Mouse (Mus musculus) kidney, postnatal 0 days (tissue): ENCODE measurements around the gene Whamm. TPM values are rescaled to one million over a fixed set of nuclear protein-coding genes. Genes with fewer than 3 reads are reported as not detected.

Experiments
- ATAC-seq: fragments of 200-750 bp; cut with Nextera tagmentation; replicated peaks from 2 replicates; pipeline ENCODE4 v1.8.0; 2017; ENCODE audit warnings: low read depth, moderate number of reproducible peaks, moderate TSS enrichment, moderate library complexity; ENCODE audit not compliant: low FRiP score
- DNase-seq: peaks from one replicate; pipeline ENCODE4 v3.0.0-alpha.2; 2016; ENCODE audit warnings: low spot score
- H3K27ac ChIP-seq: fragments of 300-500 bp; sonication (generic); 2 replicates; pipeline ENCODE4 v1.5.1; 2014; ENCODE audit warnings: mild to moderate bottlenecking
- H3K27me3 ChIP-seq: fragments of 300-500 bp; sonication (generic); 2 replicates; pipeline ENCODE4 v1.6.1; 2014; ENCODE audit warnings: low read length, mixed read lengths; ENCODE audit not compliant: insufficient read depth
- H3K36me3 ChIP-seq: fragments of 300-500 bp; sonication (generic); 2 replicates; pipeline ENCODE4 v1.6.1; 2014; ENCODE audit warnings: low read length, mixed read lengths; ENCODE audit not compliant: insufficient read depth
- H3K4me1 ChIP-seq: fragments of 300-500 bp; sonication (generic); replicated peaks from 2 replicates; pipeline ENCODE4 v1.6.1; 2014; ENCODE audit warnings: antibody characterized with exemption, low read length, mixed read lengths; ENCODE audit not compliant: insufficient read depth
- H3K4me2 ChIP-seq: fragments of 300-500 bp; sonication (generic); 2 replicates; pipeline ENCODE4 v1.6.1; 2014; ENCODE audit warnings: mild to moderate bottlenecking, low read length, moderate library complexity, mixed read lengths
- H3K4me3 ChIP-seq: fragments of 300-500 bp; sonication (generic); replicated peaks from 2 replicates; pipeline ENCODE4 v1.5.1; 2014; ENCODE audit warnings: low read depth, low read length
- H3K9ac ChIP-seq: fragments of 300-500 bp; sonication (generic); 2 replicates; pipeline ENCODE4 v1.6.1; 2014; ENCODE audit warnings: low read depth, low read length
- H3K9me3 ChIP-seq: fragments of 300-500 bp; sonication (generic); replicated peaks from 2 replicates; pipeline ENCODE4 v1.6.1; 2016; ENCODE audit warnings: low read length, inconsistent platforms, mixed read lengths
- CTCF ChIP-seq: IDR thresholded peaks from 2 replicates; pipeline ENCODE4 v1.5.1; 2016; ENCODE audit warnings: antibody characterized with exemption, low read depth, mild to moderate bottlenecking, moderate library complexity
- WGBS: fragments of 180-500 bp; shearing (Covaris S2); extraction: QIAGEN DNeasy Blood & Tissue Kit; methylation state at CpG from one replicate; pipeline ENCODE4 v1.1.7; 2014; 5-methylcytosine and 5-hydroxymethylcytosine counted together
- polyA plus RNA-seq: library from polyadenylated mRNA; unstranded; fragments of >200 nt; fragmentation: Nextera tagmentation; extraction: Ambion mirVana; gene quantifications from 2 replicates; pipeline ENCODE4 v1.2.1, GENCODE M21; 2015

Whamm gene
- polyA plus RNA-seq, 1 experiment from 2014 or later = 5.7 TPM

- ATAC-seq (no peak), DNase-seq (peak; percentile 50)
- Histone ChIP-seq H3K4me1 (no peaks in the 10 kb centered on the region), H3K9ac (no peak overlapping the region), H3K27ac (no peak overlapping the region), H3K4me2 (no peak overlapping the region), H3K9me3 (no peaks in the 10 kb centered on the region), H3K4me3 (no peak overlapping the region), H3K27me3 (no peaks in the 10 kb centered on the region), H3K36me3 (no peaks in the 10 kb centered on the region)
- TF ChIP-seq CTCF = peak; percentile 68
- 89% methylated on average over 2 of the region's 2 CpGs for WGBS
These were observed 16.7 kb upstream of the Whamm start for GRCm38 (mm10) chr7:81554369-81554768.

- DNase-seq (no peak), ATAC-seq (no peak)
- no peak overlapping the region for H3K4me2 ChIP-seq
- H3K9ac ChIP-seq = no peak overlapping the region
- no peaks in the 10 kb centered on the region for H3K36me3 ChIP-seq
- TF ChIP-seq CTCF = no peak
- H3K27ac ChIP-seq = no peak overlapping the region
- H3K4me1 ChIP-seq = no peaks in the 10 kb centered on the region
- H3K4me3 ChIP-seq = no peak overlapping the region
- H3K27me3 ChIP-seq = no peaks in the 10 kb centered on the region
- WGBS = 81% methylated on average over 4 of the region's 4 CpGs
- no peaks in the 10 kb centered on the region for H3K9me3 ChIP-seq
These were observed 14.2 kb upstream of the Whamm start for GRCm38 (mm10) chr7:81556839-81557238.

- Histone ChIP-seq H3K36me3 (no peaks in the 10 kb centered on the region), H3K27ac (no peak overlapping the region), H3K4me2 (no peak overlapping the region), H3K9me3 (no peaks in the 10 kb centered on the region), H3K27me3 (no peaks in the 10 kb centered on the region), H3K9ac (no peak overlapping the region), H3K4me1 (no peaks in the 10 kb centered on the region), H3K4me3 (no peak overlapping the region)
- 73% methylated on average over 7 of the region's 7 CpGs for WGBS
- TF ChIP-seq CTCF = no peak
- ATAC-seq (no peak), DNase-seq (peak; percentile 6)
These were observed 13.6 kb upstream of the Whamm start for GRCm38 (mm10) chr7:81557252-81557984.

- H3K36me3 ChIP-seq = no peaks in the 10 kb centered on the region
- no peak overlapping the region for H3K4me2 ChIP-seq
- H3K9ac ChIP-seq = no peak overlapping the region
- no peaks in the 10 kb centered on the region for H3K27me3 ChIP-seq
- DNase-seq (no peak), ATAC-seq (no peak)
- 66% methylated on average over 4 of the region's 4 CpGs for WGBS
- no peaks in the 10 kb centered on the region for H3K4me1 ChIP-seq
- TF ChIP-seq CTCF = no peak
- no peak overlapping the region for H3K27ac ChIP-seq
- no peaks in the 10 kb centered on the region for H3K9me3 ChIP-seq
- H3K4me3 ChIP-seq = no peak overlapping the region
These were observed 13.1 kb upstream of the Whamm start for GRCm38 (mm10) chr7:81557985-81558360.

- H3K4me1 ChIP-seq = no peaks in the 10 kb centered on the region
- H3K36me3 ChIP-seq = no peaks in the 10 kb centered on the region
- ATAC-seq = no peak
- DNase-seq = no peak
- WGBS = 83% methylated on average over 14 of the region's 14 CpGs
- H3K9me3 ChIP-seq = no peaks in the 10 kb centered on the region
- no peak overlapping the region for H3K9ac ChIP-seq
- no peak overlapping the region for H3K4me2 ChIP-seq
- no peak overlapping the region for H3K27ac ChIP-seq
- H3K27me3 ChIP-seq = no peaks in the 10 kb centered on the region
- no peak overlapping the region for H3K4me3 ChIP-seq
- TF ChIP-seq CTCF = no peak
These were observed 11.7 kb upstream of the Whamm start for GRCm38 (mm10) chr7:81559231-81559980.

- Histone ChIP-seq H3K4me2 (no peak overlapping the region), H3K27me3 (no peaks in the 10 kb centered on the region), H3K4me1 (no peaks in the 10 kb centered on the region), H3K4me3 (no peak overlapping the region), H3K9ac (no peak overlapping the region), H3K27ac (no peak overlapping the region), H3K9me3 (no peaks in the 10 kb centered on the region), H3K36me3 (no peaks in the 10 kb centered on the region)
- 63% methylated on average over 8 of the region's 8 CpGs for WGBS
- ATAC-seq (no peak), DNase-seq (no peak)
- TF ChIP-seq CTCF = no peak
These were observed 10.7 kb upstream of the Whamm start for GRCm38 (mm10) chr7:81560101-81561049.
